Mouse (Mus musculus) B cell, adult 2 months (primary cell): ENCODE results near the gene Gm8020.
"Not testable (repeated sequence)": the region's sequence is repeated elsewhere in the genome, so short reads cannot be mapped to it uniquely, and the experiment has no call there.

ENCODE experiments used
- DNase-seq, 2 experiments: peaks; one replicate each; pipeline ENCODE4 v3.0.0; 2022

Gm8020 gene

DNA sequence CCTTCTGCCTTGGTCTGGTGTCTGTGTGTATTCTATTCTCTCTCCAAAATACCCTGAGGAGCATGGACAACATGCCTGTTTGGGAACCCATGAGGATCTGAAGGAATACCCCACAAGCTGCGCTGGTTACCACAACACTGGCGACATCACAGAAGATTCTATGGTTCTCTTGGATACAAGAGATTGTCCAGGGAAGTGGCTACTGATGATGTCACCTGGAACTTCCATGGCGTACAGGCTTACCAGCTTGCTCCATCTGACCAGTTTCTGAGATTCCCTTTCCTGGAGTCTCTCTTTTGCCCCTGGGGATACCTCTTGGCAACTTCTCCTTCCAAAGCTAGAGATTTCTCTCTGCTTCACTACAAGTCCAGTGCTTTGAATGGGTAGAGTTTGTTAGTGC, at the start of gene Gm8020:
Gene Gm8020, minus strand, starts transcription at position 101 of the 400 bp plus-strand sequence.
- not testable (repeated sequence) for DNase-seq

DNA sequence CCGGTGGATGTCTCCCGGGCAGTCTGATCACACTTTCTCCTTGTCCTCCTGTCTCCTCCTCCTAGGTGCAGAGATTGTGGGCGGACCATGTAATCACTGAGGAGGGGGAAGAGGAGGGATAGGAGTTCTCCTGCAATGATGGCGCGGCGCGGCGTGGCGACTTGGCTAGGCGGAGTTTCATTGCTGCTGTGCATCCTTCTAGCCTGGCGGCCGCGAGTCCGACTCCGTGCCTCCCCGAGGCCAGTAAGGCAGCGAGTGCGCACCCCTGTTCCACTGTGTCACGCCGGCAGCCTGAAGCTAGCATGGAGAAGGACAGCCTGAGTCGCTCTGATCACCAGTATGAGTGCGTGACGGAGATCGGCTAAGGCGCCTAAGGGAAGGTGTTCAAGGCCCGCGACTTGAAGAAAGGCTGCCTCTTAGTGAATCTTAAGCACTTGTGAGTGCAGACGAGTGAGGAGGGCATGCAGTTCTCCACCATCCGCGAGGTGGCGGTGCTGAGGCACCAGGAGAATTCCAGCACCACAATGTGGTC, 41.1 kb upstream of the Gm8020 start:
- DNase-seq: not testable (repeated sequence)

DNA sequence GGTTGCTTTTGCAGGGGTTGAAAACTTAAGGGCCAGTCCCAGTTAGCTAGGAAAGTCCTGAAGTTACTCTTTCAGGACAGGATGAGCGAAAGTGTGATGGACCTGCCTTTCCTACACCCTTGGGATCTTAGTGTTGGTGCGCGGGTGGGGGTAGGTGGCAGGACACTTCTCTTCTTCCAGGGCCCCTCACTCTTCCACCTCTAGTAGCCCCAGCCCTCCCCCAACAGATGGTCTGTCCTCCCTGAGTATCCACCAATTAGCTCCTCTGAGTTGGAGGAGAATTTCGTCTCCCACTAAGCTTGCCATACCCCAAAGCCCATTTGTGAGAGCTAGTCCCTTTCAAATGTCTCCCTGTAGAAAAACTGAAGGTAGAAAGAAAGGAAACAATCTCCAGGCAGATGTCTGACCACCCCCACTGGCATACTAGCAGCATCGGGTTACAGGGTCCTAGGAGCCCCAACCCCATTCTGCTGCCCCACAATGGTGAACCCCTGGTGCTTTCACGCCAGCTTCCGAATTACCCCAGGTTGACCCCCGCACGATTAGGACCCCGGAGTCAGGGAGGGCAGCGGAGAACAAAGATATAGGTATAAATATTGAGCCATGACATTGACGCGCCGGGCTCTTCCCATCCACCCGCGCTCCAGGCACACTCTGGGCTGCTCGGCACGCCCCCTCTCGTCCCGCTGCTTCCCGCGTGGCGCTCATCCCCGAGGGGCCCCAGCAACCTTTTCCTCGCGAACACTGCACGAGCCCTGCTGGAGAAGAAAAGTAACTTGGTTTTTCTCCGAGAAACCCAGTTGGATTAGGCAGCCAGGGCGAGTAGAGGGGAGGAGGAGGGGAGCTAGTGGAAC, 40.4 kb upstream of the Gm8020 start:
- not testable (repeated sequence) for DNase-seq

DNA sequence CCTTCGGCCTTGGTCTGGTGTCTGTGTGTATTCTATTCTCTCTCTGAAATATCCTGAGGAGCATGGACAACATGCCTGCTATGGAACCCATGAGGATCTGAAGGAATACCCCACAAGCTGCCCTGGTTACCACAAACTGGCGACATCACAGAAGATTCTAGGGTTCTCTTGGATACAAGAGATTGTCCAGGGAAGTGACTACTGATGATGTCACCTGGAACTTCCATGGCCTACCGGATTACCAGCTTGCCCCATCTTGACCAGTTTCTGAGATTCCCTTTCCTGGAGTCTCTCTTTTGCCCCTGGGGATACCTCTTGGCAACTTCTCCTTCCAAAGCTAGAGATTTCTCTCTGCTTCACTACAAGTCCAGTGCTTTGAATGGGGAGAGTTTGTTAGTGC, 22.0 kb upstream of the Gm8020 start, which contains the start of gene Gm8024:
Gene Gm8024, minus strand, starts transcription at position 101 of the 400 bp plus-strand sequence.
- DNase-seq: not testable (repeated sequence)

DNA sequence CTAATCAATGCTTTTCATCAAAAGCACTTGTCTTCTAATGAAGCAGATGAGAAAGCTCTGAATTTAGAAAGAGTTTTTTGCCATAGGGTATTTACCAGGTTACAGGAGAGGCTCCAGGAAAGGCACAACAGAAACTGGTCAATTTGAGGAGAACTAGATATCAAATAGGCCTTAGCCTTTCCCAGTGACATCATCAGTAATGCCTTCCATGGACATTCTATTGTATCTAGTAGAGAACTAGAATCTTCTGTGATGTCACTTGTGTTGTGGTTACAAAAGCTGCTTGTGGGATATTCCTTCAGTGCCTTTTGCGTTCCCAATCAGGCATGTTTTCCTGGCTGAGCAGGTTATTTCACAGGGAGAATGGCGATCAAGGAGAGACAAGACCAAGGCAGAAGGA, 38.6 kb downstream of the Gm8020 start, which contains the start of gene Gm8011:
Gene Gm8011, plus strand, starts transcription at position 301 of the 400 bp plus-strand sequence.
- DNase-seq: not testable (repeated sequence)
